Mouse (Mus musculus) urinary bladder, adult 2 months (tissue): ENCODE measurements around the gene Vps35l. TPM values are rescaled to one million over a fixed set of nuclear protein-coding genes. Genes with fewer than 3 reads are reported as not detected.

Experiments
- DNase-seq: peaks from one replicate; pipeline ENCODE4 v3.0.0; 2022; ENCODE audit warnings: low spot score
- polyA plus RNA-seq: library from polyadenylated mRNA; depleted of rRNA; stranded (reverse); fragments of >200 nt; gene quantifications from 2 replicates; pipeline ENCODE4 v1.2.3, GENCODE M21; 2012; rRNA removed

Gene Vps35l
- polyA plus RNA-seq, 1 experiment: 48.9 TPM

- no peak for DNase-seq
Observed at GRCm38 (mm10) chr7:118879466-118880029, 139.5 kb downstream of the Vps35l start.

DNA sequence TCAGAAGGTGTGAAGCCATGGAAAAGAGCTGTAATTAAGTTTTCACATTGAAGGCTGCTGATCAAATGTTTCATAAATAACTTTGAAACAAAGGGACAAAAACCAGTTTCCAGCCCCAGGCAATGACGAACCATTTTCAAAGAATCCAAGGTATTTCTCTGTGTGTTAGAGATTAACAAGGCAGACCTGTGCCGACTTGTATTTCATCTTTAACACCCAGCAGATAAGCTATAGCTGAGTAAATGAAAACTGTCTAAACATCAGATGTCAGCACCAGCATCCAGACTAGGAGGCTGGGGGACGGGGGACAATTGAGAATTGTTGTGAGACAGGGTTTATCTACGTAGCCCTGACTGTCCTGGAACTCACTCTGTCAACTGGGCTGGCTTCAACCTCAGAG is 143.9 kb downstream of the Vps35l start:
- DNase-seq: no peak

GRCm38 (mm10) chr7:118884969-118885368 is 144.9 kb downstream of the Vps35l start:
- no peak for DNase-seq

- no peak for DNase-seq
Observed at GRCm38 (mm10) chr7:118887303-118888055, 147.5 kb downstream of the Vps35l start.

GRCm38 (mm10) chr7:118889046-118889680 is 149.1 kb downstream of the Vps35l start:
- no peak for DNase-seq

Other genes with a start within 250 kb of the Vps35l start
- gene Itpripl2, start 248.3 kb upstream of the Vps35l start, polyA plus RNA-seq: 16.6 and 19.9 TPM in 2 replicates
- 64.4 and 72.4 TPM in 2 replicates for gene Coq7, start 206.9 kb upstream of the Vps35l start, polyA plus RNA-seq
- 9.2 and 9.3 TPM in 2 replicates for gene Tmc7, start 155.5 kb upstream of the Vps35l start, polyA plus RNA-seq
- 0.04 TPM in 2 replicates for gene Tmc5, start 142.9 kb upstream of the Vps35l start, polyA plus RNA-seq
- 126 and 128 TPM in 2 replicates for gene Gde1, start 34.4 kb upstream of the Vps35l start, polyA plus RNA-seq
- 9.1 and 11.7 TPM in 2 replicates for gene Ccp110, start 27.7 kb upstream of the Vps35l start, polyA plus RNA-seq
- gene Iqck, start 115.5 kb downstream of the Vps35l start, polyA plus RNA-seq: 2.8 and 4.3 TPM in 2 replicates
- 19.2 and 22.0 TPM in 2 replicates for gene Knop1, start 116.0 kb downstream of the Vps35l start, polyA plus RNA-seq